Mouse (Mus musculus) bone marrow macrophage, adult 2 months (primary cell): Measurements from ENCODE around the gene Spata6.

ENCODE experiments used
- CTCF ChIP-seq: IDR thresholded peaks from 2 replicates; pipeline ENCODE4 v1.5.1; 2012; ENCODE audit warnings: low read depth, mild to moderate bottlenecking, low read length, moderate library complexity
- POLR2A ChIP-seq: IDR thresholded peaks from 2 replicates; pipeline ENCODE4 v1.6.1; 2012; ENCODE audit warnings: mild to moderate bottlenecking, low read depth, low read length, borderline replicate concordance

GRCm38 (mm10) chr4:111719296-111719695, 488 bp upstream of the Spata6 start:
- TF ChIP-seq CTCF (no peak), POLR2A (no peak)
